Mouse (Mus musculus): ENCODE results near the gene Rint1. TPM values are rescaled to one million over a fixed set of nuclear protein-coding genes. Genes with fewer than 3 reads are reported as not detected.
A peak's percentile ranks its signal among the peaks of the same experiment; 100 is the strongest.

Rint1 gene
- total RNA-seq (2015) (18.9 and 20.8 TPM in 2 replicates), total RNA-seq (2017) (27.5 and 28.0 TPM in 2 replicates)

DNA sequence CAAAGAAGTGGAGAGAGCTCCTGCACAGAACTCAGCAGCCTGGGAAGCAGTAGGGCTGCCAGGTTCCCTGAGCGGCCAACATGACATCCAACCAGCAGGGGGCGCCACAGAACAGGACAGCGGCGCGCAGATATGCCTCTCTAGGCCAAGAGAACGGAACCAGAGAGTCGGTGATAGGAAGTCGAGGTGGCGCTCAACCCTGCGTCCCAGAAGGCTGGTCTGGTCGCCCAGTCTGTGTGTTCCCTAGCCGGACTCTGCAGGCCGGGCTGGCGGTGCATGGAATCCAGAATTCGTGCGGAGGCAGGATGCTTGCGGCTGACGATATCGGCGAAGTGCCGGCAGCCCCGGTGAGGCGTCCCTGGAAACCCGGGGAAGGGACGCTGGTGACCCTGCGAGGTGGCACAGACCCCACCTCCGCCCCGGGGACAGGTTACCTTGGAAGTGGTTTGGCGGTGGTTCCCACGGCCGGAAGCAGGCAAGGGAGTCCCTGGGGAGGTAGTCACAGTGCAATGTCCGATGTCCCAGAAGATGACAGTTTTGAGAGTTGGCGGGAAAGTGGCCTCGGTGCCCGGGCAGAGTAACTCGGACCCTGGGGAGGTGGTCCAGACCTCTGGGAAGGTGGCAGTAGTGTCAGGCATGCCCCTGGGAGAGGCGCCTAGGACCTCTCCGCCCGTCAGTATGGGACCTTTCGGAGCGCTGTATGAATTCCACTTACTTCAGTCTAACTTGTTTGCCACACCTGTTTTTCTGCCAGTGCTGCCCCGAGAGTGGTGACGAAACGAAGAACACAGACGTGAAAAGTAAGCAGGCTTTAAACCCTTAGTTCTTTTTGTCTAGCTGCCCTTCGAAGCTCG is at the start of gene Rint1:
Rint1 (plus strand) TSS at position 176 of the 854 bp plus-strand sequence.
- ATAC-seq (replicated peaks; ENCODE audit: poor library complexity) = peak; percentile 88

DNA sequence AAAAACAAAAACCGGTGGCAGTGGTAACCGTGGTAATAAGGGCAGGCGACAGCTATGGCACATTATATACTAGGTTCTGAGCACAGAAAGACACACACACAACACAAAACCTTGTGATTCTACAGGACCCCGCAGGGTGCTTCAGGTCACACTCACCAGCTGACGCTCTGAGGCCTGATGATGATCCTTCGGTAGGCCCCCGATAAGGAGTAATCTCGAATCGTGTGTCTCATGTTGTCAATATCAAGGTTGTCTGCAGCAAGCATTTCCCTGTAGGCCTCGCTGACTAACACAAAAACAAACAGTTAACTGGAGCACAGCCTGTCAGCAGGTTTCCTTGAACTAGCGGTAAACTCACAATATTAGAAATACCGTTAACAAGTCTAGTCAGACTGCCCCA is 44.2 kb upstream of the Rint1 start:
- ATAC-seq (replicated peaks; ENCODE audit: poor library complexity) = no peak

DNA sequence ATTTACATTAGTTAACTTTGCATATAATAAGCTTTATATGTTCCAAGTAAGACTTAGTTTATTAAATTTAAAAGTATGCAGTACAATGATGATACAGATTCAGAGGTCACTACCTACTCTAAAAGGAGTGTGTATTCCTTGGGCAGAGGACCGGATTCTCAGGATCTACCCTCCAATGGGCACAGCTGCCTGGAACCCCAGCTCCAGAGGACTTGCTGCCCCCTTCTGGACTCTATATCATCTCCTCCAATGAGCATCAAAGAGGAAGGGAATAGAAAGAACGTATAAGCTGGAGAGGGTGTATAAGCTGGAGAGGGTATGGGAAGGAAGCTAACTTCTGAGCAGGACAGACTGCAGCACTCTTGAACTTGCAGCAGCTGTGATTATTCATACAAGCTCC is 37.6 kb upstream of the Rint1 start:
- ATAC-seq (replicated peaks; ENCODE audit: poor library complexity) = no peak

DNA sequence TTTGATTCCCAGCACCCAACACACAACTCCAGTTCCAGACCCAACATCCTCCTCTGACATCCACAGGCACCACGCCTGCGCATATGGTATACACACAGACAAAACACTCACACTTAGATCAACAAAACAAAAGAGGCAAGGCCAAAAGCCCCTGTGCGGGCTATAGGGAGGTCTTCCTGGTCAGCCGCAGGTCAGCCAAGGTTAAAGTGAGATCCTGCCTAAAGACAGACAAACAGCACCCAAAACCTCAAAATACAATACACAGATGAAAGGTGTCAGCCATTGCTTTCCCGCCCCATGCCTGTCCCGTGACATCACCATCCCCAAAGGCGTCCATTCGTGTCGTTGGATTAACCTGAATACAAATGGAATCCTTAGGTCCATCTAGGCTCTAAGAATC is 31.9 kb upstream of the Rint1 start:
- ATAC-seq (replicated peaks; ENCODE audit: poor library complexity) = no peak

DNA sequence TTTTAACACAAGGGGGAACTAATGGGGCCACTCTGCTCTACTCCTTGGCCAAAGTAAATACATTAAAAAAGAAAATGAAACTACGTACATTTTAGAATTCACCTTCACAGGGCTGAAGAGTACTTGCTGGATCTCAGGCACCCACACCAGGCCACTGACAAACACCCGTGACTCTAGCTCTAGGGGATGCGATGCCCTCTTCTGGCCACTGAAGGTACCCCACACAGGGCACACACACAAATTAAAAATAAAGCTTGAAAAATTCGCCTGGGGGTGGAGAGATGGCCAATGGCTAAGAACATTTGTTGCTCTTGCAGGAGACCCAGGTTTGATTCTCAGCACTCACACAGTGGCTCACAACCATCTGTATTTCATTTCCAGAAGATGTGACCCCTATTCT is 31.1 kb upstream of the Rint1 start:
- 0 out of 2 replicates have a peak, but pooled peaks have one; percentile 27 for ATAC-seq (replicated peaks; ENCODE audit: poor library complexity)

DNA sequence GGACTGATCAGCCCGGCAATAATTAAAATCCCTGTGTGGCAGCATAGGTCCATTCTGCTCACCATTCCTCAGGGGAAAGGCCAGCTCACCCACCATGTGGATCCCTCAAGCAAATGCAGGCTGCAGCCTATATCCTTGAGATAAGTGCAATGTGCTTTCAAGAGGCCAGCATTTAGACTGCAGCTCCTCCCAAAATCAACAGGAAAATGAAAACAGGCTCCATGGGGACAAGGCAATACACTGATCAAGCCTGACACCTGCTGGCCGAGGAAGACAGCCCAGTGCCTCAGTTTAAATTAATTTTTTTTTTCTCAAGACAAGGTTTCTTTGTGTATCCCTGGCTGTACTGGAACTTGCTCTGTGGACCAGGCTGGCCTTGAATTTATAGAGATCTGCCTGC is 28.9 kb upstream of the Rint1 start:
- peak; percentile 95 for ATAC-seq (replicated peaks; ENCODE audit: poor library complexity)

DNA sequence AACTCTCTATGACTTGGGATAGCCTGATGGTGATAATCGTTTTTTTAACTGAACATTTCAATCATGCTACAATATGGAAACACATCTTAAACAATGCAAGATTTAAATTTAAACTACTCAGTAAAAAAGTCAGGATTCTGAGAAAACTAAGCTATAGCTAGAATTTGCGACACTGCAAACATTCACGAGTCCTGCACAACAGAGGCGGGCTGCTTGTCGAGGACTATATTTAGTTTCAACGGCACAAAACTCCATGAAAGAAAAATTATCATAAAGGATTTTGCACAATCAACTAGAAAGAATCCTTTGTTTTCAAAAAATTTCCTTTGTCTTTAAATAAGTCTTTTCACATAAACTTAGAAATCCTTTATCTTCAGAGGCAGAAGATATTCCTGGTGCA is 25.0 kb upstream of the Rint1 start:
- no peak for ATAC-seq (replicated peaks; ENCODE audit: poor library complexity)

DNA sequence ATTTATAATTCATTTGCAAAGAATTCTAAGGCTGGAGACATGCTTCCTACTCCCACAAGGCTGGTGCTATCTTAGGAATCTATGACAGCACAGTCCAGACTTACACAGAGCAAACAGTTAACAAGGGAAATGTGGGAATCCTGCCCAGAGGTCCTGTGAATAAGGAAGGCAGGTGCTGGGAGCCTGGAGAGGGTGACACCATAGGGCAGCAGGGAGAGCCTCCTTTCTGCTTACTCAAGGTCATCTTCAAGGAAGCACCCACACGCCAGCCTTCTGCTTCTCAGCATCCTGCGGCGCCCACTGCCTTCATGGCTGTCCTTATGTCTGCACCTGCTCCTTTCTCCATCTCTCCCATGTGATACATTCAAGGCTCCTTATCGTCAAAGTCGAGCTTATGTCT is 23.0 kb upstream of the Rint1 start:
- no peak for ATAC-seq (replicated peaks; ENCODE audit: poor library complexity)

DNA sequence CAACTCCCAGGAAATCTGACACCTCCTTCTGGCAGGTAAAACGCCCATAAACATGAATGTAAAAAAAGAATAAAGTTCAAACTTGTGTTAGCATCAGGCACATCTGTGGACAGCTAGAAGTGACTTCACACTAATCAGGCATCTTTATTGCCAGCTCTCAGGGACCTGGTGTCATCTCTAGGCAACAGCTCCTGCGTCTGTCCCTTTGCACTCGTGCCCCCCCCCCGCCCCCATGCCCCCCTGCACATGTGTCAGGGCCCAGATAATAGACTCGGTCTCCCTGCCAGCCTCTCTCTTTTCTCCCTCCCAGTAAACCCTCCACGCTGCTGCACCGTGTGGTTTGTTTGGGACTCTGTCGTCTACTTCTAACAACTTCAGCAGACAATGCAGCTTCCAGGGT is 16.4 kb upstream of the Rint1 start:
- peak; percentile 97 for ATAC-seq (replicated peaks; ENCODE audit: poor library complexity)

DNA sequence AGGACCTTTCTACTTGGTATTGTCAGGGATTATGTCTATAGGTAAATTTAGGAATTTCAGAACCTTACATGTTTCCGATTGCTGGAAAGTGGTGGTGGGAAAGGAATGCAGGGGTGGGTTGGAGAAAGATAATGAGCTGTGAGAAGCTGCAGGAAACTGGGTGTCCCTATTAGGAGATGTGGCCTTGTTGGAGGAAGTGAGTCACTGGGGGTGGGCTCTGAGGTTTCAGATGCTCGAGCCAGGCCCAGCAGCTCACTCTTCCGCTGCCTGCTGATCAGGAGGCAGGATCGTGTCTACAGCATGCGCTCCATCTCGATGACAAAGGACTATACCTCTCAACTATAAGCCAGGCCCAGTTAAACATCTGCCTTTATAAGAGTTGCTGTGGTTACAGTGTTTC is 13.3 kb upstream of the Rint1 start:
- no peak for ATAC-seq (replicated peaks; ENCODE audit: poor library complexity)

DNA sequence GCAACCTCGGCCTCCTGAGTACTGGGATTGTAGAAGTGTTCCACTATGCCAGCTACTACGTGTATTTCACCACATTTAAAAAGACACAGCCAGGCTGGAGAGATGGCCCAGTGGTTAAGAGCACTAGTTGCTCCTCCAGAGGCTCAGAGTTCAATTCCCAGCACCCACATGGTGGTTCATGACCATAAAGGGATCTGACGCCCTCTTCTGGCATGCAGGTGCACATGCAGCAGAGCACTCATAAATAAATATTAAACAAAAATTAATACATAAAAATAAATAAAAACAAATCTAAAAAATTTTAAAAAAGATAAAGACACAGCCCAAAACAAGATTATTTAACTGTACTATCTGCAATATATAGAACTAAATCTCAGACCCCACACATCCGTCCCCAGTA is 7.0 kb upstream of the Rint1 start:
- ATAC-seq (replicated peaks; ENCODE audit: poor library complexity) = no peak

DNA sequence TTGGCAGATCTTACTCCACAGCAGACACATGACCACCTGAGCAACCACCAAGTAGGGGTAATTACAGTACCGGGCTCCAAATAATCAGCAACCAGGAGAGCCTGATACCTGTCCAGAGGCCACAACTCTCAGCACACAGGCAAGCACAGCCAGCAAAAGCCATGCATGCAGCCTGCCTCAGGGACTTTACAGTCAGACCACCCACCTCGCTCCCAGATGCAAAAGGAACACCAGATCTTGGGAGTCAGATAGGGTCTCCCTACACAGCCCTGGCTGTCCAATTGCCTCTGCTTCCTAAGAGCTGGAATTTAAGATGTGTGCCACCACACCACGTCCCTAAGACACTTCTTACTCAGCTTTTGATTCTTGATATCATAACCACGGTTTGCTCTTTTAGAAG is 6.3 kb upstream of the Rint1 start:
- ATAC-seq (replicated peaks; ENCODE audit: poor library complexity) = no peak

DNA sequence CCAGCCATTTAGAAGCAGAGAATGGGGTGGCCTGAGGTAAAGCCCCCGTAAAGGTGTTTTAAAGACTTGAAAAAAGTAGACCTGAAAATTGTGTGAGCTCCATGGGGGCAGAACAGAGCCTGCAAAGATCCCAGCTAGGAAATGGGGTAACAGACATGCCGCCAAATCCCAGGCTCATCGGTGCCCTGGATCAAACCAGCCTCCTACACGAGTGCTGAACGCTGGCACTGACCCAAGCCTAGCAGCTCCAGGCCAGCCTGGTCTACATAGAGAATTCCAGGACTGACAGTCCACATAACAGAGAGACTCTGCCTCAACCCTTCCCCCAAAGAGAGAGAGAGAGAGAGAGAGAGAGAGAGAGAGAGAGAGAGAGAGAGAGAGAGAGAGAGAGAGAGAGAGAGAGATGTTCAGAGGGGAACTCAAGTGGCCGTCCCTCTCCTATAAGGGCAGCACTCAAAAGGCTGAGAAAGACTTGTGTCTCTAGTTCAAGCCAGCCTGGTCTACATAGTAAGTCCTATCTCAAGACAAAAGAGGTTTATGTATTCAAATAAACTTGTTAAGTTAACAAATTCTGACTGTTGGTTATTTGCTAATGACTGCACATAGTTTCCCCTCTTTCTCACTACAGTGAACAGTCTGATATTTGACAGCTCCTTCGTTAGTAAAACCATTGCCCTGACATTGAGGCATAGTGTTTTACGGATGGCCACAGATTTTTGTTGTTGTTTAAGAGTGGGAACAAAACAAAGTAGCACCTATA is 5.3 kb upstream of the Rint1 start:
- ATAC-seq (replicated peaks; ENCODE audit: poor library complexity) = no peak

DNA sequence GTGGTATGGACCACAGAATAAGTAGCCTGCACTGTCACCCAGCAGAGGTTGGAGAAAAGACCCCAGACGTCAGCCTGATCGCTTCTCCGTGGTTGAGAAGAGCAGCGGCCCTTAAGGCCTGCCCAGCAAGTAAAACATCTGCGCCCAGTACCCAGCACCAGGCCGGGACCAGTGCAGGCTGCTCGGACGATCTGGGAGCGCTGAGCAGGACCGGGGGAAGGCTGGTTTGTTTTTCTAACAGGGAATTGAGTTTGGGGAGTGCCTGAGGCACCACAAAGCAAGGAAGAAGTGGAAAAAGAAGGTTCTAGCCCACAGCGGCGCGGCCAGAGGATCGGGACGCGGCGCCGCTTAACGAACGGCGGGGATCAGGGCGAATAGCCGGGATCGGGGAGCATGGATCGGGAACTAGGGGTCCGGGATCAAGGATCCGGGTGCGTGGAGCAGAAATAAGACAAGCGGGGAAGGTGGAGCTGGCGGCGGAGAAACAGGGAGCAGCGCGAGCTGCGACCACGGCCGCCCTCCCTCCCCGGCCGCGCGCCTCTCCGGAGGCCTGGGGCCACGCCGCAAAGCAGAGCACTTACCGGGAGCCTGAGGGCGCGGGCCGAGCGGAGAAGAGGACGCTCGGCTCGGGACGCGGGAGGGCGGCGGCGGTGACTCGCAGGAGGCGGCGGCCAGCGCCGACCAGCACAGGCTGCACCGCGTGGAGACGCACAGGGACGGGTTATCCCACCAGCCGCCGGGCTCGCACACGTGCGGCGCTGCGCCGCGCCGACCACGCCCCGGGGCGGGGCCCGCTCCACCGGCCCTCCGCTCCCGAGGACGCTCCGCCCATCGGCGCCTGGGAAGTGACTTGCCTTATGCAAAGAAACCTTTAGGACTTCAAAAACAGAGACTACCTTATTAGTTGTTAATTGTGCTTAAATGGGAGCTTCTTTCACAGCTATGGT is 4.3 kb upstream of the Rint1 start, which contains the start of gene Pus7:
Pus7 (minus strand) TSS at position 781 of the 947 bp plus-strand sequence.
- ATAC-seq (replicated peaks; ENCODE audit: poor library complexity) = peak; percentile 73

DNA sequence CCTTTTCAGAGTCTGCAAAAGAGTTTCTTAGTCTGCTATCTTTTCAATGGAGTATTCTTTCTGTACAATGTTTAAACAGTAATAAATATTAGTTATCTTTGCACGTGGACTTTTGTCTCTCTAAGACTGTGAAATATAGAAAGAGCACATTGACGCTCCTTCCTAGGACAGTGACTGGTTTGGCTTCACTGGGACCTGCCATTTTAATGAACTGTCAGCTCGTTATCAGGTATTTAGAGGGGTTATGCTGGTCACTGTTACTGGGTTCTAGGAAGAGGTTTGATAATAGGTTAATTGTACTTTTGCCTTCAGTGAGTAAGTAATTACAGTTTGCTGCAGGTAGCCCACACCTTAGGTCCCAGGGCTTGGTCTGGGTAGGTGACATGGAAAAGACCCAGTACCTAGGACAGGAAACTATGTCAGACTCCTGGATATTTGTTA is 899 bp downstream of the Rint1 start:
- ATAC-seq (replicated peaks; ENCODE audit: poor library complexity) = no peak

DNA sequence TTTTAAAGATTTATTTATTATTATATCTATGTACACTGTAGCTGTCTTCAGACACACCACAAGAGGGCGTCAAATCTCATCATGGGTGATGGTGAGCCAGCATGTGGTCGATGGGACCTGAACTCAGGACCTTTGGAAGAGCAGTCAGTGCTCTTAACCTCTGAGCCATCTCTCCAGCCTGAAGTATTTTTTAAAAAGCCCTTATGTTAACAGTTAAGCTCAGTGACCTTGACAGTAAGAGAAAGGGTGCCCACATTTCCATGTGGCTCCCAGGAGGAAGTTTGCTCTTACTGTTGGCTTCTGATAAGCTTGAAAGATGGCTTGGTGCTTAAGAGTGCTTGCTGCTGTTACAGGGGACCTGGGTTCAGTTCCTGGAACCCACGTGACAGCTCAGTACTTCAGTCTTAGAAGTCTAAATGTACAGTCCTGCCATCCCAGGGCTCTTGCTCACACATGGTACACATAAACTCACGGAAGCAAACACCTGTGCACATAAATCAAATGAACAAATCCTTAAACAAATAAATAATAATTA is 1.6 kb downstream of the Rint1 start:
- 0 out of 2 replicates have a peak, but pooled peaks have one; percentile 17 for ATAC-seq (replicated peaks; ENCODE audit: poor library complexity)

DNA sequence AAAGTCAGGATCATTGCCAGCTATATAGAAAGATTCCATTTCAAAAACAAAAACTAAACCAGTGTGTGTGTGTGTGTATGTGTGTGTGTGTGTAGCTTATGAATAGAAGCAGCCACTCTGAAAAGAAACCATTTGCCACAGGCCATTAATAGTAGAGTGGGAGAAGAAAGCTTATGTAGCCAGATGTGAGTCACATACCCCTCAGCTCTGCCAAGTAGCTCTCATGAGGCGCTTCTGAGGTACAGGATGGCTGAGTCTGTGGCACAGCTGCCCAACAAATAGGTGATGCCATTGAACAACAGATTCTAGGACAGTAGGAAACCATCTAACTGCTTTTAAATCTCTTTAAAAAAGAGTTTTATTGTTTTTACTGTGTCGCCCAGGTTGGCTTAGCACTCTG is 5.2 kb downstream of the Rint1 start:
- ATAC-seq (replicated peaks; ENCODE audit: poor library complexity) = no peak

DNA sequence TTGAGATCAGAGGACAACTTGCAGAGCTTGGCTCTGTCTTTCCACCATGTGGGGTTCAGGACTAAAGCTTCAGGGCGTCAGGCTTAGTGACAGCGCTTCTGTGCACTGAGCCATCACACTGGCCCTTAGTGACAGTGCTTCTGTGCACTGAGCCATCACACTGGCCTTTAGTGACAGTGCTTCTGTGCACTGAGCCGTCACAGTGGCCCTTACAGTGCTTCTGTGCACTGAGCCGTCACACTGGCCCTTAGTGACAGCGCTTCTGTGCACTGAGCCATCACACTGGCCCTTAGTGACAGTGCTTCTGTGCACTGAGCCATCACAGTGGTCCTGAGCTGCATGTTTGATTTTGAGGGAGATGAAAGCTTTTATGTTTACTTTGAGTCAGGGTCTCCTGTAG is 27.3 kb downstream of the Rint1 start:
- no peak for ATAC-seq (replicated peaks; ENCODE audit: poor library complexity)

DNA sequence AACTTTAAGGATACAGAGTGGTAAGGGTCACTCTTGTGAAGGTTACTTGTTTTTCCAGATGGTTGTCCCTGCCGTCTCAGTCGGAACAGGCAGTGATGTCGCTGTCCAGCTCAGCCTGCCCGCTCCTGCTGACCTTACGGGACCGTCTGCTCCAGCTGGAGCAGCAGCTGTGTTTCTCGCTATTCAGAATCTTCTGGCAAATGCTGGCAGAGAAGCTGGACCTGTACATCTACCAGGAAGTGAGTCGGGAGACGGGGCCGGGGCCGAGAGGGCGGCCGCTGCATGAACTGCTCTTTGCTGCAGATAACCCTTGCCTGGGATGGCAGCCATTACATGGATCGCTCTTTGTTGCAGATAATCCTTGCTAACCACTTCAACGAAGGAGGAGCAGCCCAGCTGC is 29.2 kb downstream of the Rint1 start:
- no peak for ATAC-seq (replicated peaks; ENCODE audit: poor library complexity)

DNA sequence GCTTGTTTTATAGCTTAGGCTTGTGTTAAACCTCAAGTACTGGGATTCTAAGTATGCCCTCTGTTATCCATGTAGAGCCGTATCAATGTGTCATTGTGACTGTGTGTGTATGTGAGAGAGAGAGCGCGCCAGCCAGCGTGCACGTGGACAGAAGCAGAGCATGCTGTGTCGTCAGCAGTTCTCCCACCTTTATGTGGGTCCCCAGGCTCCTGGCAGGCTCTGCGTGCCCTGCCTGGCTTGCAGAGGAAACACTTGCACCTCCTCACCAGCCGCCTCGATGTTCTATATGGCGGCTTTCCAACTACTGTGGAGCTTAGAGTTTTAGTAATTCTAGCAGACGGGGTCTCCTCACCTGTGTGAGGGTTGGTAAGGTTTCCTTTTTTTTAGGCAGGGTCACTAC is 34.8 kb downstream of the Rint1 start:
- ATAC-seq (replicated peaks; ENCODE audit: poor library complexity) = no peak
